Comparison of ENCODE assay signal across 22 mouse cellular contexts in the genomic region with DNA sequence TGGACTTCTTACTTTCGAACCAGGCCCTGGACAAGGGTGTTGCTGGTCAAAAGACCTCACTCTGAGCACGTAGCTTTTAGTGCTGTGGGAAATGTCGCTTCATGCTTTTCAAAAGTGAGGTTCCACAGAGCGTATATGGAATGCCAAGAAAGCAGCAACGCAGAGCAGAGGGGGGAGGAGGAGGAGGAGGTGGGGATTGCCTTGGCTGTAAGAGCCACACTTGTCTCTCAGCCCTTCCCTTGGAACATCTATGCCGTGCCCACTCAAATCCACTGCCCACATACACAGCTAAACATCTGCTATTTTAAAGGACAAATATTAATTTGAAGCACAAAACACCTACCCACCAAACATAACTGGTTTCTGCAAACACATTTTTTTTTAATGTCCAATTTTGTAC.
DNase-seq lines count a peak whose midpoint lies in the region; ATAC-seq lines count a peak whose summit lies in the region.
"Had no signal": no experiment of that assay in that cellular context is flagged by ENCODE, and none has a peak within 500 bp of the region (broad histone marks: within the 10 kb centered on the region; RNA-seq: fewer than 3 reads in every experiment).

No protein-coding gene starts in this region.

- H3K9me3 ChIP-seq in hindbrain, embryonic 10.5 days: no peaks in the 10 kb centered on the region
- H3K9me3 ChIP-seq in hindbrain, embryonic 12.5 days (replicated peaks): no peaks in the 10 kb centered on the region
- H3K9me3 ChIP-seq: embryonic facial prominence, embryonic 12.5 days; embryonic facial prominence, embryonic 15.5 days; hindbrain, embryonic 15.5 days had no signal

- 80% methylated on average over 6 of the region's 6 CpGs for WGBS in hindbrain, embryonic 10.5 days
- 68% methylated on average over 6 of the region's 6 CpGs for WGBS in hindbrain, embryonic 12.5 days

- no peaks in the 10 kb centered on the region for H3K27me3 ChIP-seq in hindbrain, embryonic 10.5 days (ENCODE audit: insufficient read depth, poor library complexity, severe bottlenecking)
- H3K27me3 ChIP-seq in hindbrain, embryonic 12.5 days: no peaks in the 10 kb centered on the region
- H3K27me3 ChIP-seq: embryonic facial prominence, embryonic 12.5 days; embryonic facial prominence, embryonic 15.5 days; hindbrain, embryonic 15.5 days had no signal

- H3K4me3 ChIP-seq in hindbrain, embryonic 10.5 days: no peak overlapping the region
- H3K4me3 ChIP-seq in hindbrain, embryonic 12.5 days: no peak overlapping the region
- H3K4me3 ChIP-seq: embryonic facial prominence, embryonic 12.5 days; embryonic facial prominence, embryonic 15.5 days; hindbrain, embryonic 15.5 days had no signal

- ATAC-seq in hindbrain, embryonic 12.5 days (ENCODE audit: low FRiP score): no peak
- ATAC-seq: activated CD4-positive, CD25-positive, alpha-beta regulatory T cell, adult 4 months; CD4-positive, CD25-positive, alpha-beta regulatory T cell, adult 4 months; forebrain, embryonic 14.5 days; forebrain, postnatal 0 days had no signal

- no peak overlapping the region for H3K4me2 ChIP-seq in hindbrain, embryonic 12.5 days (replicated peaks)
- H3K4me2 ChIP-seq: embryonic facial prominence, embryonic 12.5 days; embryonic facial prominence, embryonic 15.5 days; heart, embryonic 11.5 days; hindbrain, embryonic 15.5 days had no signal

- H3K36me3 ChIP-seq in hindbrain, embryonic 10.5 days: no peaks in the 10 kb centered on the region
- H3K36me3 ChIP-seq in hindbrain, embryonic 12.5 days: no peaks in the 10 kb centered on the region
- H3K36me3 ChIP-seq: embryonic facial prominence, embryonic 12.5 days; embryonic facial prominence, embryonic 15.5 days; hindbrain, embryonic 15.5 days had no signal

- no peak for DNase-seq in hindbrain, embryonic 10.5 days (ENCODE audit: low spot score)
- DNase-seq in left cerebral cortex, adult 18-20 months (ENCODE audit: low spot score in 2 of 2): peak; percentile 30 to 46
- no peak for DNase-seq in left cerebral cortex, adult 11 months (ENCODE audit: low spot score)
- peak; percentile 62 for DNase-seq in telencephalon, adult 2 months (ENCODE audit: low read depth, low spot score)
- DNase-seq in Muller cell, postnatal 12 days (ENCODE audit: inconsistent ontology term): no peak
- DNase-seq: adrenal gland, adult 8-10 months; adrenal gland, postnatal 25 days; cerebellum, adult 18-20 months; cerebellum, adult 9-11 months; cerebellum, postnatal 25 days; forebrain, postnatal 0 days; gastrocnemius, postnatal 10 days; gastrocnemius, postnatal 36 days; heart, postnatal 36 days had no signal

- peak overlapping the region; percentile 50 for H3K27ac ChIP-seq in hindbrain, embryonic 10.5 days
- no peak overlapping the region for H3K27ac ChIP-seq in hindbrain, embryonic 12.5 days
- H3K27ac ChIP-seq: embryonic facial prominence, embryonic 12.5 days; embryonic facial prominence, embryonic 15.5 days; hindbrain, embryonic 15.5 days had no signal

- peaks cover 30% of the 10 kb centered on the region for H3K4me1 ChIP-seq in hindbrain, embryonic 10.5 days (replicated peaks)
- H3K4me1 ChIP-seq in hindbrain, embryonic 12.5 days: peaks cover 19% of the 10 kb centered on the region
- H3K4me1 ChIP-seq: embryonic facial prominence, embryonic 12.5 days; embryonic facial prominence, embryonic 15.5 days had no signal

- no peak overlapping the region for H3K9ac ChIP-seq in hindbrain, embryonic 12.5 days
- H3K9ac ChIP-seq: embryonic facial prominence, embryonic 12.5 days; embryonic facial prominence, embryonic 15.5 days; forebrain, postnatal 0 days; hindbrain, embryonic 15.5 days had no signal

Comparison
In these comparisons a context has a peak if more than half of its experiments do, and no peak if none do; other contexts are left out.
1. DNase-seq: peak in left cerebral cortex, adult 18-20 months (2 of 2) and telencephalon, adult 2 months (single experiment); none in hindbrain, embryonic 10.5 days (single experiment), left cerebral cortex, adult 11 months (single experiment) and Muller cell, postnatal 12 days (single experiment).